Mouse (Mus musculus) gastrocnemius, adult 2 months (tissue): ENCODE measurements around the gene Pfdn4. TPM values are rescaled to one million over a fixed set of nuclear protein-coding genes. Genes with fewer than 3 reads are reported as not detected.

Source experiments
- DNase-seq: peaks from one replicate; pipeline ENCODE4 v3.0.0; 2022
- H3K27ac ChIP-seq: fragments of 200-600 bp; 2 replicates; pipeline ENCODE4 v1.8.1; 2022; ENCODE audit warnings: mild to moderate bottlenecking
- H3K4me3 ChIP-seq: fragments of 200-600 bp; 2 replicates; pipeline ENCODE4 v1.8.1; 2022; ENCODE audit warnings: mild to moderate bottlenecking, moderate library complexity
- CTCF ChIP-seq: fragments of 200-600 bp; IDR thresholded peaks from 2 replicates; pipeline ENCODE4 v1.8.1; 2022; ENCODE audit warnings: antibody characterized with exemption, mild to moderate bottlenecking, moderate library complexity
- intact Hi-C: fragments of 180-260 bp; cut with DNase I; formaldehyde crosslinking; loops from one replicate; pipeline ENCODE4 v1.15.1; 2025
- total RNA-seq, 2 experiments: library from RNA; stranded (reverse); gene quantifications; 2 replicates each; pipeline ENCODE4 v1.2.3; 2021

The Pfdn4 gene
- total RNA-seq, 2 experiments from 2014 or later = 11.8 to 14.4 TPM

DNA sequence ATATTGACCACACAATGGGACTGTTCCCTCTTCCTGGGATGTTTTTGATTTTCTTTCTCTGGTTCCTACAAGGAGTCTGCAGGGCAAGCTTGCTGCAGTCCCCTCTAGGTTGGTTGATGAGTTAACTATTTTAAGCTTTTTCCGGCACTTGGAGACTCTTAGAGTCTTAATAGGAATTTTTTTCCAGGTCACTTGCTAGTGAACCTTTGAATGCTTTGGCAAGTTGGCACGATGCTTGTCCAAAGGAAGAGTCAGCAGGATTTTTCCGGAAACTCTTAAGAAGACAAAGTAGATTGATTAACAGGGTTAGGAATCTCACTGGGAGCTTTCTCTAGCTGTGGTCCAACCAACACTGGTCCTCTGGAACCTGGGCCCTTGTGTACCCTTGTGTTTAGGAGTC is 21.1 kb upstream of the Pfdn4 start:
- TF ChIP-seq CTCF = no peak
- no peak overlapping the region for H3K27ac ChIP-seq
- DNase-seq = no peak
- intact Hi-C loops = no loop called here
- no peak overlapping the region for H3K4me3 ChIP-seq

DNA sequence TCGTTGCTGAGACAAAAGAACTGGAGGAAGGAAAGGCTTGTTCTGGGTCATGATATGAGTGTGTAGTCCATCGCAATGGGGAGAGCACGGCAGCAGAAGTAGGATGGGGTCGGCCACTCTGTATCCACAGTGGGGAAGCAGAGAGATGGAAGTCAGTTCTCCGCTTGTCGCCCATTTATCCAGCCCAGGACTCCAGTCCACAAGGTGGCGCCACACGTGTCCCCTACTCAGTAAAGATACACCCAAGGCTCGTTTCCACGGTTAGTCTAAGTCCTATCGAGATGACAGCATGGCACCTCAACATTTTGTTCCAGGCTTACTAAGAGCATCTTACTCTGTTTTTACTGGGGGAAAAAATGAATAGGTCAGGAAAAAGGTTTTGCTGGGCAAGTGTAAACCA is 20.0 kb upstream of the Pfdn4 start:
- TF ChIP-seq CTCF = peak; percentile 48
- intact Hi-C loops = no loop called here
- DNase-seq = peak; percentile 37
- Histone ChIP-seq H3K27ac (no peak overlapping the region), H3K4me3 (no peak overlapping the region)

DNA sequence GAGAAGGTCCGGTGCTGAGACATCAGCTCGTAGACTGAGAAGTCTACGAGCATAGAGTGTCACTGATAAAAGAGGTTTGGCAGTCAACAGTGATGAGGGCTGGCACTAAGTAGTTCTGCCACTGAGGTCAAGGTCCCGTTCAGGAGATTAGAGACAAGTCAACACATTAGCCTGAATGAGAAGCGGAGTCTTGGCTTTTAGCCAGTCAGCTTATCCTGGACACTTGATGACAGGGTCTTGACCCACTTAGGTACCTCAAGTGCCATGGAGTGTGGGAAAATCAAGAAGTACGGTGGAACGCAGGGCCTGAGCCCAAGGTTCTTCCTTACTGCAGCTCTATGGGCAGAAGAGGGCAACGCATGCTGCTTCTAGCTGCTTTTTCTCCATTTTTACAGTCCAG is 19.6 kb upstream of the Pfdn4 start:
- no peak overlapping the region for H3K27ac ChIP-seq
- intact Hi-C loops = no loop called here
- DNase-seq = no peak
- H3K4me3 ChIP-seq = no peak overlapping the region
- TF ChIP-seq CTCF = no peak

DNA sequence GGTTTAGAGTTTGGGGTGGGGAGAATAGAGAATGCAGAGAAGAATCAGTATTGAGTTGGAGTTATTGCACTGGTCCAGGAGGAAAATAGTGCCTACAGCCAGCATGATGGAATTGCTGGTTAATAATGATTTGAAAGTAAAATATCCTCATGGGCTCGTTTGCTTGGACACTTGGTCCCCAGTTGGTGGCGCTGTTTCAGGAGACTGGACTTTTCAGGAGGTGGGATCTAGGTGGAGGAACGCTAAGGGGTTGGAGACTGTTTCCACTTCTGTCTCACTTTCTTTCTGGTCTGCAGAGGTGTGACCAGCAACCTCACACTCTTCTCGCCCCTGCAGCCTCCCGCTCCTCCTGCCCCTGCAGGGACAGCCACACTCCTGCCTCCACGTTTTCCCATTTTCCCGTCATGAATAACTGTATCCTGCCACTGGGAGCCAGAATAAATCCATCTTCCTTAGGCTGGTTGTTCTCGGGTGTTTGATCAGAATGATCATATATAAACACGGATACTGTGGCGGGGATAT is 14.1 kb upstream of the Pfdn4 start:
- no peak; the same call in 1 of the 2 replicates for TF ChIP-seq CTCF
- Histone ChIP-seq H3K4me3 (no peak overlapping the region), H3K27ac (no peak overlapping the region)
- intact Hi-C loops = no loop called here
- no peak for DNase-seq

DNA sequence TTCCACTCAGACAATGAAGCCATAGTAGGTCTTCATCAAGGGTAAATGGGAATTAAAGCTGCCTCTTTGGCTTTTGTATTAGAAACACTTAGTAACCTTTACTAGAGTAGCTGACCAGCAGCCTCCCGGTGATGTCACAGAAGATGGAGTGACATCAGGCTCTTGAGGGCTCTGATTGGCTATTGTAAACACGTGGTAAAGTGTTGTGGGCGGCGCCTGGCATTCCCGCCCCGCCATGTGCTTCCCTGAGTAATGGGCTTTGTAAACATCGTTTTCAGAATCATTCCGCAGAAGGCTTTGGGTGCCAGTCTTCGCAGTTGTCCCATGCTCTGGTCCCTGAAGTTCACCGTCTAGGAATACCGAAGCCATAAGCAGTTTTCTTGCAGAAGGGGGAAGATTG is 12.3 kb upstream of the Pfdn4 start:
- intact Hi-C loops = no loop called here
- Histone ChIP-seq H3K27ac (no peak overlapping the region), H3K4me3 (no peak overlapping the region)
- DNase-seq = no peak
- TF ChIP-seq CTCF = no peak

DNA sequence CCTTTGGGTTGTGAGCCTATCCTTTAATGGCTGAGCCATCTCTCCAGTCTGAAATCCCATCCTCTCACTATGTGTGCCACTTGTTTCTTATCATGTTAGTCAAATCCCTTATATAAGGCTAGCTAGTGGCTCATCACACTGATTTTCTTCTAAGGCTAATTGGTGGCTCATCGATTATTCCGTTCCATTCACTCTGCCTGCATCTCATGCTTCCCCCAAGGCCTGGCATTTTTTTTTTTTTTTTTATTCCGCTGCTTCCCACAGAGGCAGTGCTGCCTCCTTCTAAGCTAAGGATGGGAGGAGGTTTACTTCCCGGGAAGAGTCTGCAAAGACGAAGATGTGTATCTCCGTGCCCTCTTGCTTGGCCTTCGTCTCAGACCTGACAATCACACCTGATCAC is 9.0 kb upstream of the Pfdn4 start:
- H3K4me3 ChIP-seq = no peak overlapping the region
- no peak overlapping the region for H3K27ac ChIP-seq
- no peak for DNase-seq
- TF ChIP-seq CTCF = no peak
- intact Hi-C loops = no loop called here

DNA sequence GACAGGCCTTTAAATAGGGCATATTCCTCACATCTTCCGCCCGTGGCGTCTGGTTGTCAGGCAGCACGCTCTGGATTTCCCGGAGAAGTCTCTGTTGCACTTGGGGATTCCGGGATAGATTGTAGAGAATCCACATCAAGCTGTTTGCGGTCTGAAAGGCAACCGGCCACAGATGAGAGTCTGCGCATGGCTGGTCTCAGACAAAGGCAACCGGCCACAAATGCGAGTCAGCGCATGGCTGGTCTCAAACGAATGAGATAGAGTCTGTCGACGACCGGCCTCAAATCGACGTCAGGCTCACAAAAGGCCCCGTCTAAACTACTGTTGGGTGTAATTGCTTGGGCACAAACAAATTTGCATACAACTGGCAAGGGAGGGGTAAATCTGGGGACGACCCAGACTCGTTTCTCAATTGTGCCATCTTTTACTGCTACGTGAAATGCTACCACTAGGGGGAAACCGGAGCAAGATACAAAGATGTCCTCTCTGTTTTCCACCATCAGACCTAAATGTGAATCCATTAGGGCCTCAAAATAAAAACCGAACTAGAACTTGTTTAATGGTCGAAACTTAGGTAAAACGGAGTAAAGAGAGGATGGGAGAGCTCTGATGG is 8.2 kb upstream of the Pfdn4 start:
- Histone ChIP-seq H3K27ac (no peak overlapping the region), H3K4me3 (no peak overlapping the region)
- intact Hi-C loops = loop anchor here (2.0 kb wide), 1 partner anchor 21 kb away; no protein-coding TSS in a partner anchor
- peak; percentile 60 for TF ChIP-seq CTCF
- no peak for DNase-seq

DNA sequence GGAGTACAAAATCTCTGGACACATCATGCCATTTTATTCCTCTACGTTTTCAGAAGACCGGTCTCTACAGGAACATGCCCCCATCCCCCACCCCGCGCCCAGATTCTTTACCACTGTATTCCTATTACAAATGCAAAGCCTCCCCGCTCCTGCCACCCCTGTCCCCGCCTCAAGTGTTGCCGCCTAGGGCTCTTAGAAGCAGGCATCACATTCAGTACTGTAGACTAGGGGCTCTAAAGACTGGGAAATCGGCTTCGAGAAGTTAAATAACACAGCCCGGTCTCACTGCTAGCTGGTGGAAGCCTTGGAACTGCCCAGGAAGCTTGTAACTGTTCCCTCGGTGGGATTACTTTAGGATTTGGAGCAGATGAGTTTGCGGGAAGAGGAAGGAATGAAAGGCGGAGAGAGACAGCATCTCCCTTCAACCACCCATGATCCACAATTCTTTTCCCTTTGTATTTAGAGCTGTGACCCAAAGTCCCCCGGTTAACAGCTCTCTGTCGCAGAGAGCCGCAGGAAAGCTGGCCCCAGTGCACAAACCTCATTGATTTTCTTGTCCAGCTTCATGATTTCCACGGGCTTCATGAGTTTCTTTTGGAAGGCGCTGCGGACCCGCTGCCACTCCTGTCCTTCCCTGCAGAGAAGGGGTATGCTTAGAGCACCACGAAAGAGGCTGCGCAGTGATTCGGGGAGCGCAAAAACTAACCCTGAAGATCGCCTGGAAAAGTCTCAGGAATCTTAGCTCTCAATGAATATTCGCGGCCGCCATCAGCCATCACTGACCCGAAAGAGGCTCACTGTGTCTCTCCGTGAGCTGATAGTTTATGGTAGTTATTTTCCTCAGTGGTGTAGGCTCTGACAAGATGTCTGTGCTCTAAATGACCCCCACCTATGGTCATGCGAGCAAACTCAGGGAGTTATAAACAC is 1.2 kb upstream of the Pfdn4 start:
- no peak for TF ChIP-seq CTCF
- Histone ChIP-seq H3K4me3 (no peak overlapping the region), H3K27ac (no peak overlapping the region)
- no peak for DNase-seq
- intact Hi-C loops = no loop called here

DNA sequence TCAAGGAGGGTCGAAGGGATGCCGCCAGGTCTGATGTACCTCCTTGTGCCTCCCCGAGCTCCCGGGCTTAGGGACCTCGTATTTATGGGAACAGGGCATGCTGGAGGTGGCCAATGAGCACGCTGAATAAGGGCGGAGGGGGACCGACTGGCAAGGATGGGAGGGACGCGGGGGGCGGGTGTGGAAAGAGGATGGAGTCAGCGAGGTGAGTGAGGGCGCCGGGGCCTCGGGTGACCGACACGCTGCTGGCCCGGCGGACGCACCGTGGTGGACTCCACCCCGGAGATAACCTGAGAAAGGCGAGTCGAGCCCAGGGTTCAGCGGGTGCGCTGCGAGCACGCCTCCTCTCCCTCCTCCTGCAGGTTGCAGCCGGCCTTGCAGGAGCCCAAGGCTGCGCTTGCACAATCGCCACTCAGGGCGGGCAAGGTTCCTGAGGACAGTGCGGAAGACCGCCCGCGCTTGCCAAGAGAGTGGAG is 901 bp downstream of the Pfdn4 start, which contains the start of gene Cyp24a1:
Gene Cyp24a1, minus strand, starts transcription at position 55 of the 476 bp plus-strand sequence.
- DNase-seq = peak; percentile 79
- intact Hi-C loops = no loop called here
- H3K27ac ChIP-seq = no peak within 1 kb of the TSS
- TF ChIP-seq CTCF = peak; percentile 44
- H3K4me3 ChIP-seq = peak within 1 kb of the TSS; percentile 38

DNA sequence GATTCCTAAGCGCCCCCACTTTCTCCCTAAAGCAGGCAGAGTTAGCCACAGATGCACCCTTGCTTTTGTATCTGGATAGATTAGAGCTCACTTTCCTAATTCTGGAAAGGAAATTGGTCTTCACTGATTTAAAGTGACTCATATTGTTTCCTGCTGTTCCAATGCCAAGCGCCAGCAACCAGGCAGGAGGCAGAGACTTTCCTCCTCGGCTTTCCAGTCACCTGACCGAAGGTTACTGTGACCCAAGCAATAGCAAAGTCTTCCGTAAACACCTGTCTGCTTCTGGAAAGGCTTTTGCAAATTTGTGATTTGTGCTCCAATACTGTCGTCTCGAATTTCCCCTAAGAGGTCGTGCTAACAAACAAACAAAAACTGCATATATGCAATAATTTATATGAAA is 1.8 kb downstream of the Pfdn4 start:
- intact Hi-C loops = no loop called here
- no peak for TF ChIP-seq CTCF
- Histone ChIP-seq H3K4me3 (no peak overlapping the region), H3K27ac (no peak overlapping the region)
- no peak for DNase-seq

DNA sequence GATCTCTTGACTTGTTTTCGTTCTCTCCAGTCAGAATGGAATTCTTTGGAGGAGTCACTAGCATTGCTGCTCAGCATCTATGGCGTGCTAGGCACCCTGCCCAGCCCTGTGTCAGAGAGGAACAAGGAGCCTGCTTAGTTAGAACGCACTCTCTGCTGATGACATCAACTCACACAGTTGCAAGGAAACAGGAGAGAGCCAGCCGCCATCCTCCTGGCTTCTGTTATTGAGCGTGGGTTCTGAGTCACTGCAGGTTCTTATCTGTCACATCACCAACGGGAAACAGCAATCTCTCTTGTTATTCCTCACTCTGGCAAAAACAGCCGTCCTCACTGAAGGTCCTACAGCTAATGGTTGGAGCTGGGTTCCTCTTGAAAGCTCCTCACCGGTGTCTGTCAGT is 7.1 kb downstream of the Pfdn4 start:
- Histone ChIP-seq H3K4me3 (no peak overlapping the region), H3K27ac (no peak overlapping the region)
- no peak for TF ChIP-seq CTCF
- intact Hi-C loops = no loop called here
- DNase-seq = no peak

DNA sequence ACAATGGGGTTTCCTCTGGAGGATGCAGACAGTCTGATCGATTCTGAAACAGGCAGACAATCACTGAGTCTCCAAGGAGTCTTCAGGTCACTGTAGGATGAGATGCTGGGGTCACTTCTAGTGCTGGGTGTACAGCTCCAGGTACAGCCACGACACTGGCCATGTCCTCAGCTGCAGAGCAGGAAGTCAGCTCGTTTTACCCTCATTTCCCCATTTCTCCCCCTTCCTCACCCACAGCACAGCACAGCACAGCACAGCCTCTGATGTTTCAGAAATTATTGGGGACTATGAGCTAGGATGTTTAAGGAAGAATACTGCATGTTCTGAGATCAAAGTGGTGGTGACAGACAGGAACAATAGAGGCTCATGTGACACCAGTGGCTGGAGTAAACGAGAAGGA is 7.8 kb downstream of the Pfdn4 start:
- TF ChIP-seq CTCF = no peak
- no peak overlapping the region for H3K27ac ChIP-seq
- DNase-seq = no peak
- H3K4me3 ChIP-seq = no peak overlapping the region
- intact Hi-C loops = no loop called here

DNA sequence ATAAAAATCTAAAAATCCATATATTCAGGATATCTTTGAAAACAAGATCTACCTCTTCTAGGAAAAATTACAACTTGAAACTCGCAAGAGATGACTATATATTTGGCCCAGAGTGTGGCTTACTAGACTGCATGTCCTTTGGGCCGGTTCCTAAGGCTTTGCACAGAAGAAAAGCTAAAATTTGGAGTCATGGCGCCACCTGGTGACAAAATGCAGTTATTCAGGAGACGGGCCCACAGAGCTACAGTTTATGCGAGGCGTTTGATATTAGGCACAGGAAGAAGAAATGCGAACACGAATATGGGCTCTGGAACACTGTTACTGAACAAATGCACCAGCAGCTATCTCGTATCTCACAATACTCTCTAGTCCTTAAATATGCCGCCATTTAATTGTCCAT is 11.5 kb downstream of the Pfdn4 start:
- TF ChIP-seq CTCF = peak; percentile 91
- H3K4me3 ChIP-seq = no peak overlapping the region
- H3K27ac ChIP-seq = no peak overlapping the region
- peak; percentile 79 for DNase-seq
- intact Hi-C loops = loop anchor here (1.0 to 2.0 kb wide), 3 partner anchors 19 to 153 kb away; no protein-coding TSS in a partner anchor
